14 mouse cellular contexts compared by ENCODE assay signal in genomic region chr1:62648116-62648515, GRCm38 (mm10). TPM values are rescaled to one million over a fixed set of nuclear protein-coding genes. Genes with fewer than 3 reads are reported as not detected.
DNase-seq lines count a peak whose midpoint lies in the region; ATAC-seq and TF ChIP-seq lines count a peak whose summit lies in the region.
"Had no signal": no experiment of that assay in that cellular context is flagged by ENCODE, and none has a peak within 500 bp of the region (broad histone marks: within the 10 kb centered on the region; RNA-seq: fewer than 3 reads in every experiment).

No protein-coding gene starts in this region.

- peaks cover 6% of the 10 kb centered on the region; the same call in 1 of the 2 replicates for H3K4me1 ChIP-seq in forebrain, embryonic 13.5 days
- H3K4me1 ChIP-seq in forebrain, embryonic 11.5 days (replicated peaks; ENCODE audit: control insufficient read depth, insufficient read depth, low read length) = peaks cover 4% of the 10 kb centered on the region; the same call in 1 of the 2 replicates
- no peaks in the 10 kb centered on the region; the same call in 1 of the 2 replicates for H3K4me1 ChIP-seq in kidney, postnatal 0 days (replicated peaks; ENCODE audit: insufficient read depth, low read length)
- no peaks in the 10 kb centered on the region for H3K4me1 ChIP-seq in kidney, adult 2 months (ENCODE audit: control insufficient read depth, insufficient read depth, low read length)
- peaks cover 9% of the 10 kb centered on the region for H3K4me1 ChIP-seq in intestine, embryonic 16.5 days (ENCODE audit: control insufficient read depth, insufficient read depth, low read length)
- H3K4me1 ChIP-seq in neural tube, embryonic 15.5 days = peaks cover 13% of the 10 kb centered on the region

- H3K4me3 ChIP-seq in forebrain, embryonic 13.5 days = no peak overlapping the region
- no peak overlapping the region for H3K4me3 ChIP-seq in forebrain, embryonic 11.5 days (ENCODE audit: low read depth, low read length)
- H3K4me3 ChIP-seq in kidney, postnatal 0 days (replicated peaks; ENCODE audit: low read depth, low read length) = no peak overlapping the region
- no peak overlapping the region for H3K4me3 ChIP-seq in kidney, adult 2 months (ENCODE audit: insufficient read depth, low read depth, low read length)
- no peak overlapping the region for H3K4me3 ChIP-seq in intestine, embryonic 16.5 days (ENCODE audit: low read length)
- H3K4me3 ChIP-seq in neural tube, embryonic 15.5 days (replicated peaks) = no peak overlapping the region
- H3K4me3 ChIP-seq: hindbrain, embryonic 15.5 days had no signal

- ATAC-seq in forebrain, embryonic 13.5 days = peak; percentile 41; the same call in 1 of the 2 replicates
- ATAC-seq in forebrain, embryonic 11.5 days (replicated peaks; ENCODE audit: low FRiP score) = no peak
- ATAC-seq in kidney, postnatal 0 days (replicated peaks; ENCODE audit: low FRiP score, low read depth) = no peak
- ATAC-seq in intestine, embryonic 16.5 days = peak; percentile 31; the same call in 1 of the 2 replicates
- peak; percentile 50; the same call in 1 of the 2 replicates for ATAC-seq in neural tube, embryonic 15.5 days (ENCODE audit: low FRiP score)
- no peak for ATAC-seq in monocyte, adult 5-6 weeks (replicated peaks; ENCODE audit: insufficient number of reproducible peaks, low FRiP score, low TSS enrichment, poor library complexity, severe bottlenecking)

- no peak overlapping the region for H3K9ac ChIP-seq in forebrain, embryonic 13.5 days
- H3K9ac ChIP-seq in forebrain, embryonic 11.5 days (ENCODE audit: low read length) = no peak overlapping the region
- H3K9ac ChIP-seq in kidney, postnatal 0 days (ENCODE audit: low read depth, low read length) = no peak overlapping the region
- H3K9ac ChIP-seq in intestine, embryonic 16.5 days (ENCODE audit: low read depth, low read length) = no peak overlapping the region
- H3K9ac ChIP-seq in neural tube, embryonic 15.5 days (replicated peaks) = no peak overlapping the region
- H3K9ac ChIP-seq: hindbrain, embryonic 15.5 days had no signal

- H3K36me3 ChIP-seq in forebrain, embryonic 13.5 days (ENCODE audit: poor library complexity, severe bottlenecking) = no peaks in the 10 kb centered on the region
- no peaks in the 10 kb centered on the region for H3K36me3 ChIP-seq in forebrain, embryonic 11.5 days (ENCODE audit: control insufficient read depth, insufficient read depth, low read length)
- no peaks in the 10 kb centered on the region for H3K36me3 ChIP-seq in kidney, postnatal 0 days (ENCODE audit: insufficient read depth, low read length)
- H3K36me3 ChIP-seq in kidney, adult 2 months (ENCODE audit: control insufficient read depth, insufficient read depth, low read length) = no peaks in the 10 kb centered on the region
- no peaks in the 10 kb centered on the region for H3K36me3 ChIP-seq in intestine, embryonic 16.5 days (ENCODE audit: control insufficient read depth, insufficient read depth, low read length)
- H3K36me3 ChIP-seq in neural tube, embryonic 15.5 days = no peaks in the 10 kb centered on the region
- H3K36me3 ChIP-seq: G1E; hindbrain, embryonic 15.5 days had no signal

- DNase-seq in forebrain, embryonic 11.5 days (ENCODE audit: low spot score) = no peak
- peak; percentile 41 for DNase-seq in kidney, postnatal 0 days (ENCODE audit: low spot score)
- DNase-seq in kidney, adult 2 months = no peak
- no peak for DNase-seq in MN1 (ENCODE audit: low spot score)
- DNase-seq: adrenal gland, adult 2 months; gastrocnemius, postnatal 10 days; lung, postnatal 36 days; thymus, adult 18-20 months had no signal

- no peak for TF ChIP-seq CTCF in kidney, postnatal 0 days (IDR thresholded peaks at IDR 0.05; ENCODE audit: low read depth)
- no peak for TF ChIP-seq CTCF in kidney, adult 2 months (conservative IDR thresholded peaks at IDR 0.05; ENCODE audit: insufficient read depth, insufficient read length, low read depth, low read length)

- WGBS in forebrain, embryonic 13.5 days = 30% methylated on average over 6 of the region's 6 CpGs
- 25% methylated on average over 6 of the region's 6 CpGs for whole genome bisulfite sequencing in forebrain, embryonic 11.5 days
- WGBS in kidney, postnatal 0 days = 30% methylated on average over 6 of the region's 6 CpGs
- 57% methylated on average over 6 of the region's 6 CpGs for WGBS in kidney, adult 2 months
- WGBS in intestine, embryonic 16.5 days = 29% methylated on average over 6 of the region's 6 CpGs
- WGBS in neural tube, embryonic 15.5 days = 10% methylated on average over 6 of the region's 6 CpGs

- TF ChIP-seq POLR2A in kidney, adult 2 months (IDR thresholded peaks at IDR 0.05; ENCODE audit: low read depth, low read length) = no peak

- H3K27me3 ChIP-seq in forebrain, embryonic 13.5 days = no peaks in the 10 kb centered on the region
- H3K27me3 ChIP-seq in forebrain, embryonic 11.5 days (ENCODE audit: control insufficient read depth, insufficient read depth, low read length) = no peaks in the 10 kb centered on the region
- H3K27me3 ChIP-seq in kidney, postnatal 0 days (ENCODE audit: insufficient read depth, low read length) = no peaks in the 10 kb centered on the region
- H3K27me3 ChIP-seq in kidney, adult 2 months (replicated peaks; ENCODE audit: control insufficient read depth, insufficient read depth, low read length) = no peaks in the 10 kb centered on the region; the same call in 1 of the 2 replicates
- H3K27me3 ChIP-seq in intestine, embryonic 16.5 days (replicated peaks; ENCODE audit: control insufficient read depth, insufficient read depth, low read length) = no peaks in the 10 kb centered on the region
- no peaks in the 10 kb centered on the region for H3K27me3 ChIP-seq in neural tube, embryonic 15.5 days (replicated peaks)
- H3K27me3 ChIP-seq: hindbrain, embryonic 15.5 days had no signal

- no peaks in the 10 kb centered on the region for H3K9me3 ChIP-seq in forebrain, embryonic 13.5 days (replicated peaks)
- H3K9me3 ChIP-seq in forebrain, embryonic 11.5 days (ENCODE audit: control insufficient read depth, low read length) = no peaks in the 10 kb centered on the region
- H3K9me3 ChIP-seq in kidney, postnatal 0 days (replicated peaks; ENCODE audit: low read length) = no peaks in the 10 kb centered on the region
- H3K9me3 ChIP-seq in intestine, embryonic 16.5 days (ENCODE audit: control insufficient read depth, low read length) = no peaks in the 10 kb centered on the region
- H3K9me3 ChIP-seq in neural tube, embryonic 15.5 days (replicated peaks) = no peaks in the 10 kb centered on the region
- H3K9me3 ChIP-seq: G1E; hindbrain, embryonic 15.5 days had no signal

- no peak overlapping the region; the same call in 1 of the 2 replicates for H3K4me2 ChIP-seq in forebrain, embryonic 13.5 days
- no peak overlapping the region for H3K4me2 ChIP-seq in forebrain, embryonic 11.5 days (ENCODE audit: low read depth, low read length, severe bottlenecking)
- H3K4me2 ChIP-seq in kidney, postnatal 0 days (ENCODE audit: low read length) = no peak overlapping the region
- H3K4me2 ChIP-seq in intestine, embryonic 16.5 days (ENCODE audit: low read depth, low read length) = peak overlapping the region; percentile 45
- H3K4me2 ChIP-seq in neural tube, embryonic 15.5 days = peak overlapping the region; percentile 30; the same call in 1 of the 2 replicates
- H3K4me2 ChIP-seq: hindbrain, embryonic 15.5 days had no signal

- no peak overlapping the region for H3K27ac ChIP-seq in forebrain, embryonic 13.5 days
- no peak overlapping the region for H3K27ac ChIP-seq in forebrain, embryonic 11.5 days (ENCODE audit: low read depth, low read length)
- H3K27ac ChIP-seq in kidney, postnatal 0 days = no peak overlapping the region
- H3K27ac ChIP-seq in kidney, adult 2 months (ENCODE audit: insufficient read depth, low read depth, low read length) = no peak overlapping the region
- H3K27ac ChIP-seq in intestine, embryonic 16.5 days (ENCODE audit: low read length) = no peak overlapping the region
- H3K27ac ChIP-seq in neural tube, embryonic 15.5 days (replicated peaks) = 0 out of 2 replicates have a peak overlapping the region, but pooled peaks have one; percentile 10
- H3K27ac ChIP-seq: hindbrain, embryonic 15.5 days had no signal

RNA-seq across cellular contexts. Expression of gene Nrp2, which starts 55.0 kb away (rescaled TPM):
- 19.5 and 28.3 TPM in 2 replicates for polyA plus RNA-seq in forebrain, embryonic 13.5 days (2015; fragmentation: Nextera tagmentation; extraction: Ambion mirVana)
- 20.7 and 21.1 TPM in 2 replicates for polyA plus RNA-seq in forebrain, embryonic 11.5 days (2014; fragmentation: Nextera tagmentation; extraction: Ambion mirVana)
- 5.4 and 5.6 TPM in 2 replicates for polyA plus RNA-seq in kidney, postnatal 0 days (2015; fragmentation: Nextera tagmentation; extraction: Ambion mirVana)
- polyA plus RNA-seq in kidney, adult 2 months (2012; rRNA removed) = 16.2 and 17.1 TPM in 2 replicates
- polyA plus RNA-seq in intestine, embryonic 16.5 days (2015; fragmentation: Nextera tagmentation; extraction: Ambion mirVana) = 23.0 and 23.7 TPM in 2 replicates
- polyA plus RNA-seq in neural tube, embryonic 15.5 days (2015; fragmentation: Nextera tagmentation; extraction: Ambion mirVana) = 33.4 and 35.6 TPM in 2 replicates
- 4.5 to 7.1 TPM (median 5.0 TPM) in 3 replicates for total RNA-seq in monocyte, adult 5-6 weeks (2017)

Comparison
In these comparisons a context has a peak if more than half of its experiments do, and no peak if none do; other contexts are left out.
1. ATAC-seq: peak in forebrain, embryonic 13.5 days (single experiment), intestine, embryonic 16.5 days (single experiment) and neural tube, embryonic 15.5 days (single experiment); none in forebrain, embryonic 11.5 days (single experiment), kidney, postnatal 0 days (single experiment) and monocyte, adult 5-6 weeks (single experiment).
2. H3K4me2 ChIP-seq: peak in intestine, embryonic 16.5 days (single experiment) and neural tube, embryonic 15.5 days (single experiment); none in forebrain, embryonic 13.5 days (single experiment), forebrain, embryonic 11.5 days (single experiment) and kidney, postnatal 0 days (single experiment).